Mouse (Mus musculus): ENCODE measurements around the gene Tet2. TPM values are rescaled to one million over a fixed set of nuclear protein-coding genes. Genes with fewer than 3 reads are reported as not detected.

The Tet2 gene
- total and polyA plus RNA-seq, 3 experiments, result 8.6 to 17.9 (median 14.9) TPM

GRCm38 (mm10) chr3:133506289-133506954, 38.5 kb downstream of the Tet2 start:
- Histone ChIP-seq H3K4me1 (ENCODE audit: control insufficient read depth, insufficient read depth, low read length) (no peaks in the 10 kb centered on the region; the same call in 1 of the 2 replicates), H3K4me3 (no peak overlapping the region), H3K36me3 (ENCODE audit: control insufficient read depth, insufficient read depth, low read length) (peaks cover 4% of the 10 kb centered on the region), H3K9ac (ENCODE audit: low read depth, low read length) (no peak overlapping the region), H3K27ac (no peak overlapping the region), H3K27me3 (ENCODE audit: control insufficient read depth, insufficient read depth, low read length) (no peaks in the 10 kb centered on the region), H3K79me2 (replicated peaks; ENCODE audit: control insufficient read depth, insufficient read depth, low read length) (no peaks in the 10 kb centered on the region; the same call in 1 of the 2 replicates)
- DNase-seq, result no peak
- intact Hi-C loops (cut with DNase I), result no loop called here
- TF ChIP-seq CTCF (IDR thresholded peaks at IDR 0.05) (no peak), POLR2A (IDR thresholded peaks at IDR 0.05; ENCODE audit: insufficient read depth, low read depth, low read length) (no peak), EP300 (IDR thresholded peaks at IDR 0.05; ENCODE audit: insufficient read depth, low read depth, low read length) (no peak)
- WGBS, result 89% methylated on average over 9 of the region's 9 CpGs

GRCm38 (mm10) chr3:133496953-133497352, 48.0 kb downstream of the Tet2 start:
- H3K4me3 ChIP-seq, result no peak overlapping the region
- 83% methylated on average over 7 of the region's 7 CpGs for WGBS
- no peak for DNase-seq
- H3K27ac ChIP-seq, result no peak overlapping the region
- TF ChIP-seq POLR2A (IDR thresholded peaks at IDR 0.05; ENCODE audit: insufficient read depth, low read depth, low read length) (no peak), EP300 (IDR thresholded peaks at IDR 0.05; ENCODE audit: insufficient read depth, low read depth, low read length) (no peak), CTCF (IDR thresholded peaks at IDR 0.05) (no peak)
- no peaks in the 10 kb centered on the region for H3K36me3 ChIP-seq (ENCODE audit: control insufficient read depth, insufficient read depth, low read length)
- H3K79me2 ChIP-seq (replicated peaks; ENCODE audit: control insufficient read depth, insufficient read depth, low read length), result no peaks in the 10 kb centered on the region
- no peaks in the 10 kb centered on the region for H3K27me3 ChIP-seq (ENCODE audit: control insufficient read depth, insufficient read depth, low read length)
- intact Hi-C loops (cut with DNase I), result no loop called here
- H3K9ac ChIP-seq (ENCODE audit: low read depth, low read length), result no peak overlapping the region
- no peaks in the 10 kb centered on the region for H3K4me1 ChIP-seq (ENCODE audit: control insufficient read depth, insufficient read depth, low read length)

DNA sequence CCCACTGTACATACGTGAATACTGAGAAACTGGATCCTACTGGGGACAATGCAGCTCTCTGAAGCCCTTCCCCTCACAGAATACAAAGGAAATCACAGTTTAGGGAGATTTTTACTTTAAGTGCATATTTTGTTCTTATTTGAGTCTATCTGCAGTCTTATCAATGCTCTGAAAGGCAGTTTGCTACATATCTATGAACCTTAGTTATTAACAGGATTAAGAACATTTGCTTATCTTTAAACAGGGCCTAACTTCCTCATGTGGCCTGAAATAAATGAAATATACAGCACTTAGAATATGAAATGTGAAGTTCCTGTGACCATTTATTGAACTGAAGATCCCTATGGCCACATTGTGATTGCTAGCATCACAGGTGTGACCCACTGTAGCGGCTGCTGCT, 53.6 kb downstream of the Tet2 start:
- TF ChIP-seq CTCF (IDR thresholded peaks at IDR 0.05), result no peak
- TF ChIP-seq POLR2A (IDR thresholded peaks at IDR 0.05; ENCODE audit: insufficient read depth, low read depth, low read length), result no peak
- TF ChIP-seq EP300 (IDR thresholded peaks at IDR 0.05; ENCODE audit: insufficient read depth, low read depth, low read length), result no peak
- Histone ChIP-seq H3K9ac (ENCODE audit: low read depth, low read length) (no peak overlapping the region), H3K27ac (no peak overlapping the region), H3K27me3 (ENCODE audit: control insufficient read depth, insufficient read depth, low read length) (no peaks in the 10 kb centered on the region), H3K4me3 (no peak overlapping the region), H3K79me2 (replicated peaks; ENCODE audit: control insufficient read depth, insufficient read depth, low read length) (no peaks in the 10 kb centered on the region), H3K36me3 (ENCODE audit: control insufficient read depth, insufficient read depth, low read length) (no peaks in the 10 kb centered on the region), H3K4me1 (ENCODE audit: control insufficient read depth, insufficient read depth, low read length) (no peaks in the 10 kb centered on the region)
- DNase-seq, result no peak
- intact Hi-C loops (cut with DNase I), result no loop called here
- WGBS, result 84% methylated on average over 2 of the region's 2 CpGs

GRCm38 (mm10) chr3:133488022-133488725, 56.8 kb downstream of the Tet2 start:
- no peaks in the 10 kb centered on the region for H3K27me3 ChIP-seq (ENCODE audit: control insufficient read depth, insufficient read depth, low read length)
- no peak for DNase-seq
- TF ChIP-seq POLR2A (IDR thresholded peaks at IDR 0.05; ENCODE audit: insufficient read depth, low read depth, low read length), result no peak
- TF ChIP-seq EP300 (IDR thresholded peaks at IDR 0.05; ENCODE audit: insufficient read depth, low read depth, low read length), result no peak
- 0 out of 2 replicates have a peak, but pooled peaks have one; percentile 27 for TF ChIP-seq CTCF (IDR thresholded peaks at IDR 0.05)
- intact Hi-C loops (cut with DNase I), result loop anchor here (1.0 kb wide), 1 partner anchor 10 kb away; no protein-coding TSS in a partner anchor
- no peaks in the 10 kb centered on the region for H3K79me2 ChIP-seq (replicated peaks; ENCODE audit: control insufficient read depth, insufficient read depth, low read length)
- H3K9ac ChIP-seq (ENCODE audit: low read depth, low read length), result no peak overlapping the region
- 84% methylated on average over 13 of the region's 13 CpGs for WGBS
- H3K4me1 ChIP-seq (ENCODE audit: control insufficient read depth, insufficient read depth, low read length), result no peaks in the 10 kb centered on the region
- no peaks in the 10 kb centered on the region for H3K36me3 ChIP-seq (ENCODE audit: control insufficient read depth, insufficient read depth, low read length)
- H3K4me3 ChIP-seq, result no peak overlapping the region
- no peak overlapping the region for H3K27ac ChIP-seq

GRCm38 (mm10) chr3:133482887-133483286, 62.1 kb downstream of the Tet2 start:
- DNase-seq, result no peak
- Histone ChIP-seq H3K9ac (ENCODE audit: low read depth, low read length) (no peak overlapping the region), H3K27me3 (ENCODE audit: control insufficient read depth, insufficient read depth, low read length) (no peaks in the 10 kb centered on the region), H3K79me2 (replicated peaks; ENCODE audit: control insufficient read depth, insufficient read depth, low read length) (no peaks in the 10 kb centered on the region), H3K4me3 (no peak overlapping the region), H3K36me3 (ENCODE audit: control insufficient read depth, insufficient read depth, low read length) (peaks cover 9% of the 10 kb centered on the region), H3K27ac (no peak overlapping the region), H3K4me1 (ENCODE audit: control insufficient read depth, insufficient read depth, low read length) (no peaks in the 10 kb centered on the region)
- no peak for TF ChIP-seq CTCF (IDR thresholded peaks at IDR 0.05)
- TF ChIP-seq POLR2A (IDR thresholded peaks at IDR 0.05; ENCODE audit: insufficient read depth, low read depth, low read length), result no peak
- no peak for TF ChIP-seq EP300 (IDR thresholded peaks at IDR 0.05; ENCODE audit: insufficient read depth, low read depth, low read length)
- 90% methylated on average over 1 of the region's 1 CpGs for WGBS
- intact Hi-C loops (cut with DNase I), result no loop called here

GRCm38 (mm10) chr3:133478987-133479386, 66.0 kb downstream of the Tet2 start:
- TF ChIP-seq POLR2A (IDR thresholded peaks at IDR 0.05; ENCODE audit: insufficient read depth, low read depth, low read length) (no peak), EP300 (IDR thresholded peaks at IDR 0.05; ENCODE audit: insufficient read depth, low read depth, low read length) (no peak), CTCF (IDR thresholded peaks at IDR 0.05) (no peak)
- peaks cover 9% of the 10 kb centered on the region for H3K36me3 ChIP-seq (ENCODE audit: control insufficient read depth, insufficient read depth, low read length)
- no peaks in the 10 kb centered on the region for H3K27me3 ChIP-seq (ENCODE audit: control insufficient read depth, insufficient read depth, low read length)
- H3K79me2 ChIP-seq (replicated peaks; ENCODE audit: control insufficient read depth, insufficient read depth, low read length), result no peaks in the 10 kb centered on the region
- WGBS, result 86% methylated on average over 3 of the region's 3 CpGs
- DNase-seq, result no peak
- no peak overlapping the region for H3K9ac ChIP-seq (ENCODE audit: low read depth, low read length)
- H3K4me1 ChIP-seq (ENCODE audit: control insufficient read depth, insufficient read depth, low read length), result no peaks in the 10 kb centered on the region
- no peak overlapping the region for H3K4me3 ChIP-seq
- H3K27ac ChIP-seq, result no peak overlapping the region
- intact Hi-C loops (cut with DNase I), result no loop called here

Measured in heart, adult 2 months (tissue).